Mouse (Mus musculus): ENCODE data around the gene Plekha6. TPM values are rescaled to one million over a fixed set of nuclear protein-coding genes. Genes with fewer than 3 reads are reported as not detected.

Gene Plekha6
- polyA plus RNA-seq, 2 experiments: 0.81 to 2.1 TPM

- Histone ChIP-seq H3K4me2 (ENCODE audit: low read depth) (no peak overlapping the region), H3K4me3 (ENCODE audit: insufficient read depth in 1 of 2, low read depth in 2 of 2, low read length in 2 of 2) (no peak overlapping the region), H3K4me1 (replicated peaks; ENCODE audit: control insufficient read depth in 2 of 2, insufficient read depth in 2 of 2, low read length in 1 of 2) (no peaks in the 10 kb centered on the region), H3K9me3 (ENCODE audit: control insufficient read depth, low read length) (no peaks in the 10 kb centered on the region), H3K27me3 (ENCODE audit: control insufficient read depth, insufficient read depth, low read length) (no peaks in the 10 kb centered on the region; the same call in 1 of the 2 replicates), H3K27ac (no peak overlapping the region), H3K9ac (replicated peaks) (no peak overlapping the region), H3K36me3 (replicated peaks; ENCODE audit: control insufficient read depth, insufficient read depth, low read depth) (no peaks in the 10 kb centered on the region)
- WGBS (ENCODE audit: insufficient replicate concordance): 72% methylated on average over 11 of the region's 11 CpGs
- TF ChIP-seq EP300 (IDR thresholded peaks at IDR 0.05; ENCODE audit: low read depth) (no peak), CTCF (IDR thresholded peaks at IDR 0.05; ENCODE audit: low read depth) (no peak)
- DNase-seq (ENCODE audit: low read depth in 3 of 3, low spot score in 3 of 3) (no peak), ATAC-seq (ENCODE audit: insufficient read depth) (no peak)
These were observed 115.7 kb downstream of the Plekha6 start for GRCm38 (mm10) chr1:133279632-133280093.

- Histone ChIP-seq H3K4me3 (ENCODE audit: insufficient read depth in 1 of 2, low read depth in 2 of 2, low read length in 2 of 2) (no peak overlapping the region), H3K9ac (replicated peaks) (no peak overlapping the region), H3K9me3 (ENCODE audit: control insufficient read depth, low read length) (no peaks in the 10 kb centered on the region), H3K4me1 (replicated peaks; ENCODE audit: control insufficient read depth in 2 of 2, insufficient read depth in 2 of 2, low read length in 1 of 2) (no peaks in the 10 kb centered on the region), H3K36me3 (replicated peaks; ENCODE audit: control insufficient read depth, insufficient read depth, low read depth) (no peaks in the 10 kb centered on the region), H3K27ac (no peak overlapping the region), H3K4me2 (ENCODE audit: low read depth) (no peak overlapping the region), H3K27me3 (ENCODE audit: control insufficient read depth, insufficient read depth, low read length) (no peaks in the 10 kb centered on the region; the same call in 1 of the 2 replicates)
- TF ChIP-seq CTCF (IDR thresholded peaks at IDR 0.05; ENCODE audit: low read depth) (no peak), EP300 (IDR thresholded peaks at IDR 0.05; ENCODE audit: low read depth) (no peak)
- ATAC-seq (ENCODE audit: insufficient read depth) (no peak), DNase-seq (ENCODE audit: low read depth in 3 of 3, low spot score in 3 of 3) (no peak)
- WGBS (ENCODE audit: insufficient replicate concordance): 54% methylated on average over 2 of the region's 2 CpGs
These were observed 116.5 kb downstream of the Plekha6 start for GRCm38 (mm10) chr1:133280537-133280936.

GRCm38 (mm10) chr1:133285907-133286306, 121.9 kb downstream of the Plekha6 start:
- H3K36me3 ChIP-seq (replicated peaks; ENCODE audit: control insufficient read depth, insufficient read depth, low read depth): no peaks in the 10 kb centered on the region
- WGBS (ENCODE audit: insufficient replicate concordance): 72% methylated on average over 7 of the region's 7 CpGs
- ATAC-seq (ENCODE audit: insufficient read depth): no peak
- H3K27me3 ChIP-seq (ENCODE audit: control insufficient read depth, insufficient read depth, low read length): no peaks in the 10 kb centered on the region
- no peak overlapping the region for H3K27ac ChIP-seq
- H3K4me1 ChIP-seq (replicated peaks; ENCODE audit: control insufficient read depth in 2 of 2, insufficient read depth in 2 of 2, low read length in 1 of 2): no peaks in the 10 kb centered on the region
- H3K4me2 ChIP-seq (ENCODE audit: low read depth): no peak overlapping the region
- TF ChIP-seq CTCF (IDR thresholded peaks at IDR 0.05; ENCODE audit: low read depth): no peak
- H3K4me3 ChIP-seq (ENCODE audit: insufficient read depth in 1 of 2, low read depth in 2 of 2, low read length in 2 of 2): no peak overlapping the region
- DNase-seq (ENCODE audit: low read depth in 3 of 3, low spot score in 3 of 3): no peak
- H3K9me3 ChIP-seq (ENCODE audit: control insufficient read depth, low read length): no peaks in the 10 kb centered on the region
- no peak overlapping the region for H3K9ac ChIP-seq (replicated peaks)

GRCm38 (mm10) chr1:133287051-133287450, 123.0 kb downstream of the Plekha6 start:
- Histone ChIP-seq H3K27ac (no peak overlapping the region), H3K9me3 (ENCODE audit: control insufficient read depth, low read length) (no peaks in the 10 kb centered on the region), H3K9ac (replicated peaks) (no peak overlapping the region), H3K4me2 (ENCODE audit: low read depth) (no peak overlapping the region), H3K4me1 (replicated peaks; ENCODE audit: control insufficient read depth in 2 of 2, insufficient read depth in 2 of 2, low read length in 1 of 2) (no peaks in the 10 kb centered on the region), H3K27me3 (ENCODE audit: control insufficient read depth, insufficient read depth, low read length) (no peaks in the 10 kb centered on the region), H3K4me3 (ENCODE audit: insufficient read depth in 1 of 2, low read depth in 2 of 2, low read length in 2 of 2) (no peak overlapping the region), H3K36me3 (replicated peaks; ENCODE audit: control insufficient read depth, insufficient read depth, low read depth) (no peaks in the 10 kb centered on the region)
- DNase-seq (ENCODE audit: low read depth in 3 of 3, low spot score in 3 of 3) (no peak), ATAC-seq (ENCODE audit: insufficient read depth) (no peak)
- TF ChIP-seq CTCF (IDR thresholded peaks at IDR 0.05; ENCODE audit: low read depth) (no peak), EP300 (IDR thresholded peaks at IDR 0.05; ENCODE audit: low read depth) (no peak)
- 67% methylated on average over 4 of the region's 4 CpGs for WGBS (ENCODE audit: insufficient replicate concordance)

- ATAC-seq (ENCODE audit: insufficient read depth): no peak
- 78% methylated on average over 12 of the region's 12 CpGs for WGBS (ENCODE audit: insufficient replicate concordance)
- Histone ChIP-seq H3K9me3 (ENCODE audit: control insufficient read depth, low read length) (no peaks in the 10 kb centered on the region), H3K9ac (replicated peaks) (no peak overlapping the region), H3K4me2 (ENCODE audit: low read depth) (no peak overlapping the region), H3K4me1 (replicated peaks; ENCODE audit: control insufficient read depth in 2 of 2, insufficient read depth in 2 of 2, low read length in 1 of 2) (no peaks in the 10 kb centered on the region), H3K36me3 (replicated peaks; ENCODE audit: control insufficient read depth, insufficient read depth, low read depth) (no peaks in the 10 kb centered on the region), H3K27me3 (ENCODE audit: control insufficient read depth, insufficient read depth, low read length) (no peaks in the 10 kb centered on the region), H3K4me3 (ENCODE audit: insufficient read depth in 1 of 2, low read depth in 2 of 2, low read length in 2 of 2) (no peak overlapping the region), H3K27ac (no peak overlapping the region)
- DNase-seq (ENCODE audit: low read depth in 3 of 3, low spot score in 3 of 3): peak in 1 of 3 experiments; percentile 5
- TF ChIP-seq EP300 (IDR thresholded peaks at IDR 0.05; ENCODE audit: low read depth): no peak
- no peak for TF ChIP-seq CTCF (IDR thresholded peaks at IDR 0.05; ENCODE audit: low read depth)
These were observed 123.9 kb downstream of the Plekha6 start for GRCm38 (mm10) chr1:133287880-133288279.
